8 mouse cellular contexts compared by ENCODE assay signal in genomic region chr4:107223225-107224204, GRCm38 (mm10). TPM values are rescaled to one million over a fixed set of nuclear protein-coding genes. Genes with fewer than 3 reads are reported as not detected.
A peak's percentile ranks its signal among the peaks of the same experiment; 100 is the strongest.
DNase-seq lines count a peak whose midpoint lies in the region; ATAC-seq lines count a peak whose summit lies in the region.
"Had no signal": no experiment of that assay in that cellular context is flagged by ENCODE, and none has a peak within 500 bp of the region (broad histone marks: within the 10 kb centered on the region; RNA-seq: fewer than 3 reads in every experiment).

No protein-coding gene starts in this region.

- H3K36me3 ChIP-seq in limb, embryonic 15.5 days: no peaks in the 10 kb centered on the region
- no peaks in the 10 kb centered on the region for H3K36me3 ChIP-seq in limb, embryonic 10.5 days

- H3K4me2 ChIP-seq in limb, embryonic 15.5 days: no peak overlapping the region

- no peak overlapping the region for H3K27ac ChIP-seq in limb, embryonic 15.5 days
- no peak overlapping the region for H3K27ac ChIP-seq in limb, embryonic 10.5 days

- H3K9me3 ChIP-seq in limb, embryonic 15.5 days: no peaks in the 10 kb centered on the region
- no peaks in the 10 kb centered on the region for H3K9me3 ChIP-seq in limb, embryonic 10.5 days (replicated peaks)

- DNase-seq in limb, embryonic 10.5 days (ENCODE audit: low spot score): no peak
- peak; percentile 12 for DNase-seq in adrenal gland, adult 8-10 months
- DNase-seq in fibroblast of lung, adult 2 months (ENCODE audit: low read depth): peak; percentile 61
- DNase-seq in thymus, postnatal 14 days: no peak

- peak; percentile 44; the same call in 1 of the 2 replicates for ATAC-seq in limb, embryonic 15.5 days (ENCODE audit: insufficient number of reproducible peaks, low FRiP score, low TSS enrichment, low read depth)
- peak; percentile 50 for ATAC-seq in inflammation-experienced regulatory T-cells, adult 6 months
- peak; percentile 27; the same call in 1 of the 2 replicates for ATAC-seq in megakaryocyte, adult 5-6 weeks (ENCODE audit: poor library complexity, severe bottlenecking)

- no peak overlapping the region for H3K4me3 ChIP-seq in limb, embryonic 15.5 days
- H3K4me3 ChIP-seq in limb, embryonic 10.5 days: no peak overlapping the region

- WGBS in limb, embryonic 15.5 days: 78% methylated on average over 11 of the region's 11 CpGs
- WGBS in limb, embryonic 10.5 days: 85% methylated on average over 11 of the region's 11 CpGs

- H3K27me3 ChIP-seq in limb, embryonic 15.5 days: no peaks in the 10 kb centered on the region
- H3K27me3 ChIP-seq in limb, embryonic 10.5 days (ENCODE audit: low read depth, poor library complexity, severe bottlenecking): no peaks in the 10 kb centered on the region

- no peak overlapping the region for H3K9ac ChIP-seq in limb, embryonic 15.5 days

- H3K4me1 ChIP-seq in limb, embryonic 15.5 days: no peaks in the 10 kb centered on the region
- H3K4me1 ChIP-seq in limb, embryonic 10.5 days: peaks cover 3% of the 10 kb centered on the region; the same call in 1 of the 2 replicates

RNA-seq across cellular contexts. Expression of gene Ldlrad1, which starts 14.5 kb away (rescaled TPM):
- not detected in 2 replicates for polyA plus RNA-seq in limb, embryonic 15.5 days (2015; fragmentation: Nextera tagmentation; extraction: Ambion mirVana)
- polyA plus RNA-seq in limb, embryonic 10.5 days (2016; fragmentation: Nextera tagmentation; extraction: Ambion mirVana): not detected in 2 replicates
- not detected for total RNA-seq in adrenal gland, adult 8-10 months (2022)
- polyA plus RNA-seq in inflammation-experienced regulatory T-cells, adult 6 months (2017; shearing (Covaris generic)): under 1 TPM in 1 of 3 experiments, not detected in 2; 0.57 TPM
- not detected in 2 replicates for total RNA-seq in megakaryocyte, adult 5-6 weeks (2015)
- total RNA-seq in megakaryocyte, adult 5-6 weeks (2017): not detected in 2 replicates
- total RNA-seq: left cerebral cortex, postnatal 25 days had no signal

RNA-seq across cellular contexts. Expression of gene Lrrc42, which starts 29.8 kb away (rescaled TPM):
- 75.6 and 77.7 TPM in 2 replicates for polyA plus RNA-seq in limb, embryonic 15.5 days (2015; fragmentation: Nextera tagmentation; extraction: Ambion mirVana)
- 75.1 and 89.6 TPM in 2 replicates for polyA plus RNA-seq in limb, embryonic 10.5 days (2016; fragmentation: Nextera tagmentation; extraction: Ambion mirVana)
- total RNA-seq in adrenal gland, adult 8-10 months (2022): 10 to 100 TPM; 24.4 to 36.1 (median 30.6) TPM
- 10 to 100 TPM; 18.8 to 25.8 (median 24.0) TPM for polyA plus RNA-seq in inflammation-experienced regulatory T-cells, adult 6 months (2017; shearing (Covaris generic))
- total RNA-seq in megakaryocyte, adult 5-6 weeks (2015): 11.0 and 14.4 TPM in 2 replicates
- 3.2 and 16.3 TPM in 2 replicates for total RNA-seq in megakaryocyte, adult 5-6 weeks (2017)

RNA-seq across cellular contexts. Expression of gene Hspb11, which starts 29.9 kb away (rescaled TPM):
- 36.1 and 40.2 TPM in 2 replicates for polyA plus RNA-seq in limb, embryonic 15.5 days (2015; fragmentation: Nextera tagmentation; extraction: Ambion mirVana)
- 23.4 and 24.6 TPM in 2 replicates for polyA plus RNA-seq in limb, embryonic 10.5 days (2016; fragmentation: Nextera tagmentation; extraction: Ambion mirVana)
- total RNA-seq in adrenal gland, adult 8-10 months (2022): 10 to 100 TPM; 16.2 to 23.9 (median 20.9) TPM
- 10 to 100 TPM; 25.5 to 30.0 (median 25.5) TPM for polyA plus RNA-seq in inflammation-experienced regulatory T-cells, adult 6 months (2017; shearing (Covaris generic))
- 17.1 and 23.3 TPM in 2 replicates for total RNA-seq in megakaryocyte, adult 5-6 weeks (2015)
- total RNA-seq in megakaryocyte, adult 5-6 weeks (2017): 8.6 and 15.3 TPM in 2 replicates

RNA-seq across cellular contexts. Expression of gene Tceanc2, which starts 44.6 kb away (rescaled TPM):
- polyA plus RNA-seq in limb, embryonic 15.5 days (2015; fragmentation: Nextera tagmentation; extraction: Ambion mirVana): 28.4 and 53.4 TPM in 2 replicates
- 22.9 and 30.2 TPM in 2 replicates for polyA plus RNA-seq in limb, embryonic 10.5 days (2016; fragmentation: Nextera tagmentation; extraction: Ambion mirVana)
- total RNA-seq in adrenal gland, adult 8-10 months (2022): 10 to 100 TPM; 23.3 to 31.5 (median 27.7) TPM
- 10 to 100 TPM; 13.6 to 25.2 (median 13.7) TPM for polyA plus RNA-seq in inflammation-experienced regulatory T-cells, adult 6 months (2017; shearing (Covaris generic))
- total RNA-seq in megakaryocyte, adult 5-6 weeks (2015): 26.5 and 30.8 TPM in 2 replicates
- total RNA-seq in megakaryocyte, adult 5-6 weeks (2017): 33.3 and 36.7 TPM in 2 replicates

RNA-seq across cellular contexts. Expression of gene Tmem59, which starts 45.3 kb away (rescaled TPM):
- polyA plus RNA-seq in limb, embryonic 15.5 days (2015; fragmentation: Nextera tagmentation; extraction: Ambion mirVana): 541 and 572 TPM in 2 replicates
- 259 and 274 TPM in 2 replicates for polyA plus RNA-seq in limb, embryonic 10.5 days (2016; fragmentation: Nextera tagmentation; extraction: Ambion mirVana)
- 100 to 1,000 TPM; 451 to 533 (median 471) TPM for total RNA-seq in adrenal gland, adult 8-10 months (2022)
- polyA plus RNA-seq in inflammation-experienced regulatory T-cells, adult 6 months (2017; shearing (Covaris generic)): 100 to 1,000 TPM; 391 to 444 (median 391) TPM
- 288 and 354 TPM in 2 replicates for total RNA-seq in megakaryocyte, adult 5-6 weeks (2015)
- 165 and 181 TPM in 2 replicates for total RNA-seq in megakaryocyte, adult 5-6 weeks (2017)

Comparison
In these comparisons a context has a peak if more than half of its experiments do, and no peak if none do; other contexts are left out.
1. DNase-seq: peak in adrenal gland, adult 8-10 months (single experiment) and fibroblast of lung, adult 2 months (single experiment); none in limb, embryonic 10.5 days (single experiment) and thymus, postnatal 14 days (single experiment).
2. Peak in every context shown above with its lines, with median percentiles within 50 percentile points of each other: ATAC-seq.